Mouse (Mus musculus) forelimb bud, embryonic 11.5 days (tissue): ENCODE measurements around the gene Akr1c18.
"Not testable (repeated sequence)": the region's sequence is repeated elsewhere in the genome, so short reads cannot be mapped to it uniquely, and the experiment has no call there.

Experiments used
- DNase-seq: peaks from one replicate; pipeline ENCODE4 v3.0.0-alpha.2; 2012; ENCODE audit warnings: low read depth, low spot score

The Akr1c18 gene

DNA sequence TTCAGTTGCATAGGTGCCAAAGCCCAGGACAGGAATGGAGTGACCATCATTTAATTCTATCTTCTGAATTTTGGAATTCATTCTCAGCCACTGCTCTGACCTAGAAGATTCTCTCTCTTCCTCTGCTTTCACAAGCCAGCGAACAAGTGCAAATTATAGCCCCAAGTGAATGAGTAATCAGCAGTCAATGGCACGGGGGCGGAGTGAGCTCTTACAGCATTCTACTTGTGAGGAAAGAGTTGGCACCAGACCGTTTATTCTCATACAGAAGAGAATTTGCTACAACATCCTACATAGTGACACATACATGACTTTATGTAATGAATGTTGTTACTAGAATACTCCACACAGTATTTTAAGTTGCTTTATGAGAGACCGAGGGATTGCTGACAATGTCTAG lies at the start of gene Akr1c18:
TSS of gene Akr1c18 (minus strand) at position 137 of the 400 bp plus-strand sequence.
- no peak for DNase-seq

DNA sequence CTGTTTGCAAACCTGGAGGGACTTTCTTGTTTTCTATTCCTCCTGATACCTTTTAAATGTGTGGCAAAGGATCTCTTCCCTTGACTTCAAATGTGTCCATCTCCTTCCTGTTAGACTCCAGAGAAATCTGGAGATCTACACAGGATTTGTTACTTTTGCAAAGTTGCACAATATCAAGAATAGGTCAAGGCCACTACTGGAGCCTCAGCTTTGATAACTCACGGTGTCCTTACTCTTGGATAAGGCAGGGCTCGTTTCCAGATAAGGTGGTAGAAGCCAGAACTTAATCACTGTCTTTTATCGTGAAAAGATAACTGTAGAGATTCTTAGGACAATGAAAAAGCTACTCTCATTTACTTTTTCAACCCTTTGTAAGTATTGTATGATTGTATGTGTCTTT lies 42.1 kb upstream of the Akr1c18 start:
- DNase-seq: no peak

DNA sequence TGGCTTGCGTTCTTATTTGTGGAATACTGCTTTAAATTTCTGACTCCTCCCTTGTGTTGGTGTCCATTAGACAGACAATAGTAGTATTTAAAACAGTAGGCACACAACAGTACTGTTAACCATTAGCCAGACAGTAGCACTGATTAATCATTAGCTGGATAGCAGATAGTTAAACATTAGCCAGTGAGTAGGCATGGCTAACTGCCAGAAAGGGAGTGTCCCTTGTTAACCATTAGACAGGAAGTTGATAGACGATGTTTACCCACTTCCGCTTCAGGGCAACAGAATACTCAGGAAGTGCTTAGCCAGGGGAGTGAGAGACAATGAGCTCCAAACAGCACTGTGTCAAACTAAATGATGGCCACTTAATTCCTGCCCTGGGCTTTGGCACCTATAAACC lies 40.5 kb upstream of the Akr1c18 start, which contains the start of gene Akr1c13:
TSS of gene Akr1c13 (plus strand) at position 247 of the 400 bp plus-strand sequence.
- no peak for DNase-seq

DNA sequence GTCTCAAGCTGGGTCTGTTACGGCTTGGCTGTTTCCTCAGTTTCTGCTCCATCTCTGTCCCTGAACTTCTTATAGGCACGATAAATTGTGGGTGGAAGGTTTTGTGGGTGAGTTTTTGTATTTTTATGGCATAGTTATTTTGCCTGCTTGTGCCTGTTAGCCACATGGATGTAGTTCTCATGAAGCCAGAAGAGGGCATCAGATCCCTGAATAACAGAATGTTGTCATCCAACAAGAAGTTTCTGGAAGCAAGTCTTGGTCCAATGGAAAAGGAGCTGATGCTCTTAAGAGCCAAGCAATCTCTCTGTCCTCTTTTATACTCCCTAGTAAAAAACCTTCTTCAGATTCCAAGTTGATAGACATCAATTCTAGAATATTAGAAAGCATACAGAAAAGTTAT lies 37.7 kb upstream of the Akr1c18 start:
- no peak for DNase-seq

DNA sequence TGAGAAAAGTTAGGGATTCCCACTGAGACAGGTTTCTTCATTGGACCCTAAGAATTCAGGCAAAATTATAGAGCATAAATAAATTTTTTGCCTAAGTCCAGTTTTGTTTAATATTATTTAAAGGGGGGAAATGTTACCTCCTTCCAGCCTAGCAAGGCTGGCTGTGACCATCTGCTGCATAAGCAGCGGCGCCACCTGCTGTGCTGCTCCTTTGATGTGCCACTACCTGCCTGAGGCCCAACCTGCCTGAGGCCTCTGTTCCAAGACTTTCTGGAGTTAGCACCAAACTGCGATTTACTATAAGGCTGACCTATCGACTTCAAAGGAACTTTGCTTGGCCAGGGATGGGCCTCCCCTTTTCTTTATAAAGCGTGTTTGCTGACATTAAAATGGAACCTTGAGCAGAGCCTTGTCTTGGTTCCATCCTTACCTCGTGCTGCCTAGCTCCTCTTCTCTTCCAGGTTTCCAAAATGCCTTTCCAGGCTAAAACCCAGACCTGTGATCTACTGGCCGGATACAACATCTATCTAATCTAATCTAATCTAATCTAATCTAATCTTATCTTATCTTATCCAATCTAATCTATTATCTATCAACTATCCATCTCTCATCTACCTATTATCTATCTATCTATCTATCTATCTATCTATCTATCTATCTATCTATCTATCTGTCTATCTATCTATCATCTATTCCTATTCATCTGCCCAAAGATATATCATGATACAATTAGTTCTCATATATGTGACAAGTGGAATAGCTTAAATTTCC lies 36.4 kb upstream of the Akr1c18 start:
- peak; percentile 24 for DNase-seq

DNA sequence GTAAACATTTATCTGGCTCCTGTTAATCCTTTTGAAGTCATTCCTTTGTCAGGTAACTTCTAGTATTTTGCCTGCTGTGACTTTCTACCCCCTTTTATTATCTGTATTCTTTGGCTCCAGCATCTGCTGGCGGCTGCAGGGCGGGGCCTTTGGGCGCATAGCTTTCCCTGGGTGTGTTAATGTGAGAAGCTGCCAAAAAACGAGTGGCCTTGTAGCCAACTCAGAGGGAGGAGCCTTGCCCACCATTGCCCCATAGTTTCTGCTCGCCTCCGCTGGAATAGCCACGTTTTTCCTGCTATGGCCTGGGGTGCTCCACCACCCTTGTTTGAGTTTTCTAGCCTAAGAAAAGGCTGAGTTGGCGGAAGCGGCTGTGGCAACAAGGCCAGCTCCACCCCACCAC lies 32.7 kb upstream of the Akr1c18 start:
- no peak for DNase-seq

DNA sequence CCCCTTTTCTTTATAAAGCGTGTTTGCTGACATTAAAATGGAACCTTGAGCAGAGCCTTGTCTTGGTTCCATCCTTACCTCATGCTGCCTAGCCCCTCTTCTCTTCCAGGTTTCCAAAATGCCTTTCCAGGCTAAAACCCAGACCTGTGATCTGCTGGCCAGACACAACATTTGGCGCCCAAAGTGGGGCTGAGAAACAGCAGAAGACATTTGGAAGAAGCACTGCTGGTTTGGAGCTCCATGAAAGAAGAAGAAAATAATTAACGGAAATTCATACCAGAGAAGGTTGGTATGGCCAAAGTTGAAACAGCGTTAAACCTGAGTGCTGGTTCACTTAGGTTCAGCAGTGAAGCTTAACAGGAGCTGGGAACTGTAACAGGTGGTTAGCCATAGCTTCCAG lies 30.9 kb upstream of the Akr1c18 start:
- DNase-seq: not testable (repeated sequence)

DNA sequence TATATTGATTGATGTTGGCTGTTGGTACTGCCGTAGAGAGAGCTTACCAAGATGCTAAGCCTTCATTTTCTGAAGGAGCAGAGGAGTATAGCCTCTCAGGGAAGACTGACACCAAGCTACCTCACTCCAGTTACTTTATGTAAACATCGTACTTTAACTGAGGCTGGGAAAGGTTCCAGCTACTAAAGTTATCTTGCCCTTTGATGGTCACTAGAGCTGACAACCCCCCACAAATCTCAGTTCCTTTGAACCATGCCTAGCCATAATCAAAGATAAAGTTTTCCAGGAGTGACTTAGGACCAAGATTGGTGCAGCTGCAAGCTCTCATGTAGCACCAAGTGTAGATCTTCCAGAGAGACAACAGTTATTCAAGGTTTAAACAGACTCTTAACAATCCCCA lies 22.5 kb upstream of the Akr1c18 start:
- no peak for DNase-seq

DNA sequence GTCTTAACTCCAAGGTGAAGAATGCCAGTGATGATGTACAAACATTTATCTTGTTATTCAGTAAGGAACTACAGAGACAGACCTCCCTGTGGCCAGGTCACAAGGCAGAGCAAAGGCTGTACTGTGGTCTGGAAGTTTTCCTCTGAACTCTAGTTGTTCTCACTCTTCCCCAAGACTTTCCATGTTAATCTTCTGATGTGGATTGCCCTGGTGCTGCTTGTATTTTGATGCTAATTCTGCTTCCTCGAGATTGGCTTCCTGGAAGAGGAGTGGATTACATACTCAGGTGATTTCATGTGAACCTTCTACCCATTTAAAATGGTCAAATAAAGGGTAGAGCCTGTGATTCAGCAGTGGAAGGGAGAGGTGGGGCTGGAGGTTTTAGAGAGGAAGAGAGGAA lies 17.6 kb upstream of the Akr1c18 start:
- DNase-seq: no peak

DNA sequence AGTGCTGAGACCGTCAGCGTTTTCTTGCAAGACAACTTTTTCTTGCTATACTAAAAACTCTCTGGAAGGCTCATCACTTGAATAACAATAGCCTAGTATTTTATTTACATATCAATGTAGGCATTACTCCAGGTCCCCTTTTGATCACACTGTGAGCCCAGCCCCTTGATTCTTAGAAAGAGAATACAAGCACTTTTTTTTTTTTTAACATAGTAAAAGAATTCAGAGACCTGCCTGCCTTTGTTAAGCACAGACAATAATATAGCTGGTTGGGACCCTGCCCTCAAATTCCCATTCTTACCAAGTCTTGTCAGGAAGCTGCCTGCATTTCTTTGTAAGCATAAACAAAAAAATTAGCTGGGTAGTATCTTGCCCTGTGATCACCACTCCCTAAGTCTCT lies 4.8 kb upstream of the Akr1c18 start:
- DNase-seq: no peak

DNA sequence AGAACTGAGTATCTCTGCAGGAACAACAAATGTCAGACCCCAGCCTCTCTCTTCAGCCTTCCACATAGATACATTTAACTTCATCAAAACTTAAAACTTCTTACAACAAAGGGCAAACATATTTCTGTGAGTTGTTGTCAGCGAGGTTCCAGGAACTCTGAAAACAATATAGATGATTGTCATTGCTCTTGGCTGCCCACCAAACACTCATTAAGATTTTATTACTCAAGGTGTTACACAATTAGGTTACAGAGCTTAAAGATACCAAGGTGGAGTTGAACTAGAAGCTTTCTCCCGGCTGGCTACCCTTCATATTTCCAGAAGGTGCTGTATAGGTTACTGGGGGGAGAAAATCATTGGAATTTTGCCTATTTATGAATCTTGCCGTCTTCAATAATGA lies 3.1 kb upstream of the Akr1c18 start:
- no peak for DNase-seq

DNA sequence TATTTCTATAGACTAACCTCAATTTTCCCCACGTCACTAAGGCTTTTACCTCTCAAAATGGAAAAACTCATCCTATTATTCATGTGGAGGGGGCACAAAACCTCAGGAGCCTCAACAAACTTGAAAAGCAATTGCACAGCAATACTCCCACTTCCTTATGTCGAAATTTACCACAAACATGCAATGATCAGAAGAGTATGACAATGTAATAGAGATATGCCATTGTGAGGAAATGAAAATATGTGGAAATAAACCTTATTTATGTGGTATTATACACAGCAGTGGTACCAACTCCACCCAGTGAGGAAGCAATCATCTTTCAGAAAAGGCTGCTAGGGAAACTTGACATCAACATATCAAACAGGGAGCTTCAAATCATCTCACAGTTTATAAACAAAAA lies 2.5 kb upstream of the Akr1c18 start:
- no peak for DNase-seq

DNA sequence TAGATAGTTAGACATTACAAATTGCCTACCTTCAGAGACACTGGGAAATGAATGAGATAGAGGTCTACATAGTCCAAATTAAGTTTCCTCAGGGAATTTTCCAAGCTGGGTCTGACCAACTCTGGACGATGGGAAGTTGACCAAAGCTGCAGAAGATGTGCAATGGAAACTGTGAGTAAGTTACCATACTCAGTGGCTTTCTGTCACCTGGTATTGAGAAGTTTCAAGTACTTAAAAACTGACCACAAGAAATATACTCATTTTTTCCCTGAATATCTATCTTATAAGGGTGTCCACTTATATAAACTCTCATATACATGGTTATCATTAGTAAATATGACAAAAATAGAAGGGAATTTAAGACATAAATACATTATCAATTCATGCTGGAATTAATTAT lies 6.2 kb downstream of the Akr1c18 start:
- DNase-seq: no peak

DNA sequence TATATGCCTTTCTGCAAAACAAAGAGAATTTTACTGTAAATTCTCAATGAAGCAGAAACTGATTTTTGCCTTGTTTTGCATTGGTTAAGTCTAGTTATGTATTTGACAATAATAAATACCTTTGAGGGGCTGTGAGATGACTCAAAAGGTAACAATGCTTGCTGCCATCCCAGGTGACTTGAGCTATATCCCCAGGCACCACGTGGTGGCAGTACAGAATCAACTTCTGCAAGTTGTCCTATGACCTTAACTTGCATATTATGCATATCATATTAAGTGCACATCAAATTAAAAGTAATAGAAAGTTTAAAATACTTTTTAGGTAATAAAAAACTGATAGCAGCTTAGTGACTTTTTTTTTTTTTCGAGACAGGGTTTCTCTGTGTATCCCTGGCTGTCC lies 17.4 kb downstream of the Akr1c18 start:
- DNase-seq: no peak

DNA sequence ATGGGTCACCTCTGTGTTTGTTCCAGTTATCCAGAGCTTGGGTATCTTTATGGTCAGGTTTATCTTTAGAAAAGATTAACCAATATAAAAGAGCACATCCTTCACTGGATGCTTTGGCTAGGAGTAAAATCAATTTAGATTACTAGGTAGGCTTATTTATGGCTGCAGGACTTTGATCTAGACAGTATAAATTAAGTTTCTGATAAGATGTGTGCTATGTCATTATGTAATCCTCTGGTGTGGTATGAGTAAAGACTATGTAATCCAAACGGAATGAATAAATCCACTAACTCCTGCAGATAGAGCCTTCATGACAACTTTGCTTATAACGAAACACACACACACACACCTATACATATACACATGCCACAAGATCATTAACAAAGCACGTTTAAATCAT lies 18.7 kb downstream of the Akr1c18 start:
- no peak for DNase-seq

DNA sequence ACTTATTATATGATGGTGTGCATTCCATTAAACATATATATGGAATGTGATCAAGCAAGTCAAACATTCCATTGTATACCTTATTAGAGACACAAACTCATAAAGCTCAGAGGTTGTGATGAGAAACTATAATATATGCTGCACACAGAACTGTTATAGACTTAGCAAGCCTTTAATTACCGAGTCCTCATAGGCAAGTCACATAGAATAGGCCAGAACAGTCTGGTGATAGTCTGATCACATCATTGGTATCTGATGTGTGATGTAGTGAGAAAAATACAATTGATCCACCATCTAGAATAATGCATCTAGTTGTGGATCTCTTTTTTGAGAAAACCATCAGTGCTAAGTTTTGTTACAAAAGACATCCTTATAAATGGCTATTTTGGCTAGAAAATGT lies 19.1 kb downstream of the Akr1c18 start:
- no peak for DNase-seq

DNA sequence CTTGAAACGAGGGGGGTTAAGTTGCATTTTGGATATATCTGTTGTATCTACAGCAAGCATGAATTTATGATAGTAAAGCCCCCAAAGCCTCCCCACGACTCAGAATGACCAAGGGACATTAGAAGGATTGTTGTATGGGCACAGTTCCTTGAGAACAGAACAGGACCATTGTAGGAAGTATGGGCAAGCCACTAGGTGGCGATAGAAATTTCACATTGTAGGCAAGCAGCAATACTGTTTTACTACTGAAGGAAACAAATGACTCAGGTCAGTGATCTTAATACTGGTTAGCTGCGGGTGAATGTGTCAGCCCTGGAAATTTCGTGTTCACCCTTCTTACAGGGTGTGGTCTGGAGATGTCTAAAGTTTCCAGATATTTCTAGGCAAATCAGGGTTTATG lies 21.4 kb downstream of the Akr1c18 start:
- DNase-seq: peak; percentile 20

DNA sequence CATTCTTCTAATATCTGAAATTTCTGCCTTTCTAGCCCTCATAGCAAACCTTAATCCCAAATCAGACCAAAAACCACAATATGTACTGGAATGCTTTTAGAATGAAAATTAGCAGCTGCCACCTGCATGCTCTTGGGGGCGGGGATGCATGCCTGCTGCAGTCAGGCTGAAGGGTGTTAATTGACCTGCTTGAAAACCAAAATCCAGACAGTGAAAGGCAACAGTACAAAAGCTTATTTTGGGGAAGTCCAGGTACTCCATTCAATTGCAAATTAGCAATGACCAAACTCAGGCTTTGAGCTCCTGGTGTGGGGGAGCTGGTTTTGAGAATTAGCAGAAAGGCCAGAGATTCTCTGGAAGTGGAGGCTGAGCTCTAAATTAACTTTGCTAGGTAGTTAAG lies 24.6 kb downstream of the Akr1c18 start:
- DNase-seq: not testable (repeated sequence)

DNA sequence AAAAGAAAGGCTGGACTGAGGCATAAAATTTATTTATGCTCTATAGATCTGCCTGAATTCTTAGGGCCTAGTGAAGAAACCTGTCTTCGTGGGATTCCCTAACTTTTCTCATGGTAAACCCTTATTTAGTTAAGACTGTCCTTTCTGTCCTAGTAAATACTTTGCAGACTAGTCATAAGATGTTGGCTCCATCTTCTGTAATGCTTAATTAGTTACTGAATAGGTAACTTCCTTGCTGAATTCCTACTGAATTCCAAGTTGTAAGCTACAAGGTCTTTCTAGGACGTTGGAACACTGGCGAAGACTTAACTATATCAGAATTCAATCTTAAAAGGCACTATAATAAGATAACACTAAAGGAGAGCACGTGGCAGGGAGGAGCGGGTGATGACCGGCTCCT lies 26.0 kb downstream of the Akr1c18 start:
- not testable (repeated sequence) for DNase-seq

DNA sequence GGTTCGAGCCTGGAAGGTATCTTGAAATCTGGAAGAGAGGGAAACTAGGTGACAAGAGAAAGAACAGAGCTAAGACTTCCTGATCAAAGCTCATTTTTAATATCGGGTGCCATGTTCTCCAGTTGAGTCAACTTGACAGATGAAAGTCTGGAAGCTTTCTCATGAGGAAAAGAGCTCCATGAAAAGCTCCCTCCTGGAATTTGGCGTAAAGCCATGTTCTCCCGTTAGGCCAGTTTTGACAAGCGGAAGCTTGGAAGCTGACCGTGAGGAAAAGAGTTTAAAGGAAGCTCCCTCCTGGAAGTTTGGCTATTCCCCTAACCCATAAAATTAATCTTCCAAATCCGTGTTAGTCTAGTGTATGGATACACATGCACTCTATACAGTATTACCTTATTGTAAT lies 27.3 kb downstream of the Akr1c18 start:
- no peak for DNase-seq

DNA sequence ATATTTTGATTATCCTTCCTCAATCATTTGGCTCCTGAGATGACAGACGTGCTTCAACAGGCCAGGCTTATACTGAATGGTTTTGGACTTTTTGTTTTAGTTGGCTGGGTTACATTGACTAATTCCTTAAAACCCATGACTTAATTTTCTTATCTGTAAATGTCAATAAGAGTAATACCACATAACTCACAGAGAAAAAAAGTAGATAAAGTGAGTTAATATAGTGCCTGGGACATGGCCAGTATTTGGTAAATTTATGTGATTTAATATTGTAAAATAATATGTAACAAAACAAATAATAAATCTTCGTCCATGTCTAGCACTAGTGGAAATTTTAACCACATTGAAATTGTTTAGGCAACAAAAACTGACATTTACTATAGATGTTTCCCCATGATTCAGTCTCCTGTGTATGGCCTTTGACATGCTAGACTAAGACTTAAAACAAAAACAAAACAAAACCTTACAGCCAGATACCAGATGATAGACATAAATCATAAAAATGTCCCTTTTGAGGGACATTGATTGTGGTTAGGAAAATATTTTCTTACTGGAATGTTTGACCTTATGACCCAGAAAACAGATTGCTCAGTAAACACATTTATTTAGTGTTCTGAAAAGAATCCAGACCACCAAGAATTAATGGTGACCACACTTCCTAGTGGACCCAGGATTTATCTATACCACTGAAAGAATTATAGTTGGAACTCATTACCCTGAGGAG lies 31.1 kb downstream of the Akr1c18 start:
- peak; percentile 46 for DNase-seq

DNA sequence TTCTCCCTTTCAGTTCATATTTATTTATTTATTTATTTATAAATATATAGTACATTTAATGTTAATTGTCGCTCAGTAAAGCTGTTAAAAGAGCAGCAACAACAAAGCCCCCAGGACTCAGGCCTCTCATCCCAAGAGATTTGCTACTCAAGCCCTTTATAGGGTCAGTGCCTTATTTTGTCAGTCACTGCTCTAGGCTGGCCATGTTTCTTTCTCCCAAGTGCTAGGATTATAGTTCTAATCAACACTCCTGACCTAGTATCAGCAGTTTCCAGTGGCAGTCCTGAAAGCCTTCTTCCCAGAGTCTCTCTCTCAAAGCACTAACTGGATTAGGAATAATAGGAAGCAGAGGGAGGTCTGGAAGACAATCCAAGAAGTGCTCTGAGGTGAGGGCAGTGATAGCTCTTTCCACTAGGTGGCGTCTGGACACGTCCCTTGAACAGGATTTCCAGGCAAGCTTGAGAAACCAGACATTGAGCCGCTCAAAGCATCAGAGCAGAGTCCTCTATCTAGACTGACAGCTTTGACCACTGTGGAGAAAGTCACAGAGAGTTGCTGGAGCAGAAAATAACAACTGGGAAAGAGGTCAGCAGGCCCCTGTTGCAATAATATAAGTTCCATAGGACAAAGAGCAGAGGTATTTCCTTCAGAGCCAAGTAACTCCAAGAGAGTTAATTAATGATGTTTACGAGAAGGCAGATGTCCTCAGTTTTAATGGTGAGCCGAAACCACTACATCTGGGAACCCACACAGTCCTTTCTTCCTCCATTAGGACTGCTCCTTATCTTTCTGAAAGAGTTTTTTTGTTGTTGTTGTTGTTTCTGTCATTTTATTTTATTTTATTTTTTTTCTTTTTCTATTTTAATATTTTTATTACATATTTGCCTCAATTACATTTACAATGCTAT lies 39.9 kb downstream of the Akr1c18 start:
- DNase-seq: peak; percentile 74
